Mouse (Mus musculus) activated CD4-positive, CD25-positive, alpha-beta regulatory T cell (primary cell): ENCODE results near the gene Efcab8. TPM values are rescaled to one million over a fixed set of nuclear protein-coding genes. Genes with fewer than 3 reads are reported as not detected.

ENCODE experiments used
- polyA plus RNA-seq, 2 experiments: library from polyadenylated mRNA; unstranded; fragments of 100-300 nt; shearing (Covaris generic); gene quantifications; one replicate each; pipeline ENCODE4 v1.2.1; 2017

The Efcab8 gene
- under 1 TPM; 0.24 to 0.44 TPM for polyA plus RNA-seq

DNA sequence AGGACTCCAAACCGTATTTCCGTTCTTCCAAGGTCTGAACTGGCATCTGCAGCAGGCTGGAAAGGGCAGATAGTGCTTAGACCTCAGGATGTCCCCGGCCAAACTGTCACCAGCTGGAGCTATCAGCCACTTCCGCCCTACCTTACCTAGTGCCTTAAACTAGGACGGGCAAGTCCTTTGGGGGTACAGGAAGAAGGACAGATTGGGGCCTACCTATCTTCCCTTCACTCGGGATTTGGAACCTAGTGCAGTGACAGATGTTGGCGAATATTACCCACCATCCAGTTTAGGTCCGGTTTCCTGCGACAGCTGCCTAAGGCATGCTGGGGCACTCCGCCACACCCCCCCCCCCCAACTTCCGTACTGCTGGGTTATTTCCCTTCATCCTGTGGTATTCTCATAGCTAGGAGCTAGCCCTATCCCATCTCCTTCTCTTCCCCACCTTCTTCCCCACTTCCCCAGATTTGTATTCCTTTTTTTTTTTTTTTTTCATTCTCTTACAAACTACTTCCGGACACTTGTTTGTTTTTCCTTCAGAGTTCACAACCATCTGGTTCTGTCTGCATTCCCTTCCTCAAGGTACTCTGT lies at the start of gene Efcab8:
Efcab8 (plus strand) TSS at position 538 of the 588 bp plus-strand sequence.

DNA sequence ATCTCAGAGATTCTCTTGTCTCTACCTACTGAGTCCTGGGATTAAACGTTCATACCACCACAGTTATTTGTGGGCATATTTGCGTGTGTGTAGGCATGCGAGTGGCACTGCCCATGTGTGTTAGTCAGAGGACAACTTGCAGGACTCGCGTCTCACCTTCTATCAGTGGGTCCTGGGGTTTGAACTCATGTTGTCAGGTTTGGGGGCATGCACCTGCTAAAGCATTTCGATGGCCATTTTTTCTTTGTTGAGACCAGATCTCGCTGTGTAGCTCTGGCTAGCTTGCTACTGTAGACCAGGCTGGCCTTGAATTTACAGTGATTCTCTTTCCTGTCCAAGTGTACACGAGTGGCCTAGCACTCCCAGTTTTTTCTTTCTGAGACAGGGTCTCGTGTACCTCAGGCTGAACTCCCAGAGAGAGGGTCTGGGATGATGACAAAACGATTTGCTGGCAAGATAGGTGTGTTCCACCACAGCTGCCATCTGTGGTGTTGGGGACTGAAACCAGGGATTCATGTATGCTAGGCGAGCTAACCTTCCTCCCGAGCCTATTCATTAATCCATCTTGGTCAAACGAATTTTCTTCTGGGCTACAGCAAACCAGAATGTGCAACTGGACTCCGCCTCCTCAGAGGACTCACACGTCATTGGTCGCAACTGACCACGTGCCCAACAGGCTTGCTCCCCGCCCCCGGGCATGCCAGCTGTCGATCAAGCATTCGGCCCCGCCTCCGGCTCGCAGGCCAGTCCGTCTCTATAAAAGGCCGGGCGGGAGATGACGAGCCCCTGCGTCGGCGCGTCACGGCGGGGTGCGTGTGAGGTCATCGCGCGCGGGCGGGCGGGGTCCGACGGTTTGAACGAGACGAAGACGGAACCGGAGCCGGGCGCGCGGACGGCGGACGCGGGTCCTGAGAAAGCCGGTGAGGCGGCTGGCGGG lies 39.0 kb upstream of the Efcab8 start, which contains the start of gene Mapre1:
Mapre1 (plus strand) TSS at position 775 of the 937 bp plus-strand sequence.

DNA sequence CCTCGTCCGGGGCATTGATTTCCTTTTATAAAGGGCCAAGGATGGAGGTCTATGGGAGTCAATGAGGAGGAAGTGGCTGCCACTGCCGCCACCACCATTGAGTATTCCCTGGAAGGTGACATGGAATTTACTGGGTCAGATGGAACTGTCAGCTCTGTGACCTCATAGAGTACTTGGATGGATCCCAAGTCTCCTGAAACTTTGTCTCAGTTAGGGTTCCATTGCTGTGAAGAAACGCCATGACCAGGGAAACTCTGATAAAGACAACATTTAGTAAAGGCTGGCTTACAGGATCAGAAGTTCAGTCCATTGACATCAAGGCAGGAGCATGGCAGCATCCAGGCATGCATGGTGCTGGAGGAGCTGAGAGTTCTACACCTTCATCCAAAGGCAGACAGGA lies 91.3 kb downstream of the Efcab8 start, which contains the start of gene Sun5:
Sun5 (minus strand) TSS at position 101 of the 400 bp plus-strand sequence.

DNA sequence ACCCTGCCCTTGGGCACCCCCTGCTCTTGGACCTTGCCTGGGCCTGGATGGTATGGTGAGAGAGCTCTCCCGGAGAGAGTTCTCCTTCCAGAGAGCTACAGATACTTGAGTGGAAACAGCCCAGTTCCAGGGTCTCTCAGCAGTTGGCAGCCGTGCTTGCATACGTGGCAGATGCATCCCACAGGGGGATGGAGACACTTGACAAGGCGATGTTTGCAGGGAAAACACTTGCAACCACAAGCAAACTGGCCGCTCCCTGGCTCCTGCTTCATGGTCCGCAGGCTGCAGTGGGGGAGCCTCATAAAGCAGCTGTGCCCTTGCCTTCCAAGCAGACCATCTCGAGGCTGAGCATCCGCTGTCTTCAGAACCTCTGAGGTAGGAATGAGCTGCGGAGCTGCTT lies 95.0 kb downstream of the Efcab8 start, which contains the start of gene Bpifb2:
Bpifb2 (plus strand) TSS at position 301 of the 400 bp plus-strand sequence.

Other genes starting within 250 kb of the Efcab8 start
- gene Nol4l, start 250.0 kb upstream of the Efcab8 start, polyA plus RNA-seq, result 1 to 10 TPM; 2.5 to 4.8 TPM
- gene Commd7, start 147.2 kb upstream of the Efcab8 start, polyA plus RNA-seq, result 100 to 1,000 TPM; 133 to 145 TPM
- 10 to 100 TPM in 1 of 2 experiments, 1 to 10 TPM in 1; 7.2 to 10.1 TPM for gene Dnmt3b, start 130.5 kb upstream of the Efcab8 start, polyA plus RNA-seq
- not detected for gene Dnmt3c, start 83.3 kb upstream of the Efcab8 start, polyA plus RNA-seq
- 100 to 1,000 TPM; 199 to 214 TPM for gene Mapre1, start 38.7 kb upstream of the Efcab8 start, polyA plus RNA-seq
- not detected for gene Sun5, start 91.2 kb downstream of the Efcab8 start, polyA plus RNA-seq
- gene Bpifb2, start 95.1 kb downstream of the Efcab8 start, polyA plus RNA-seq, result not detected
- not detected for gene Bpifb6, start 120.5 kb downstream of the Efcab8 start, polyA plus RNA-seq
- gene Bpifb3, start 138.3 kb downstream of the Efcab8 start, polyA plus RNA-seq, result not detected
- gene Bpifb4, start 158.3 kb downstream of the Efcab8 start, polyA plus RNA-seq, result not detected
- not detected for gene Bpifa6, start 195.0 kb downstream of the Efcab8 start, polyA plus RNA-seq
- 1 to 10 TPM; 1.5 to 3.0 TPM for gene Bpifa2, start 228.3 kb downstream of the Efcab8 start, polyA plus RNA-seq